Mouse (Mus musculus) cerebellum, adult 2 months (tissue): ENCODE data around the gene Ccdc170. TPM values are rescaled to one million over a fixed set of nuclear protein-coding genes. Genes with fewer than 3 reads are reported as not detected.

Source experiments
- DNase-seq, 2 experiments: peaks; one replicate each; pipeline ENCODE4 v3.0.0; 2021
- H3K27ac ChIP-seq: fragments of 200-500 bp; 2 replicates; pipeline ENCODE4 v1.5.1; 2012; ENCODE audit warnings: low read length, control low read depth, inconsistent platforms; ENCODE audit not compliant: insufficient read depth
- H3K27me3 ChIP-seq: fragments of 200-500 bp; 2 replicates; pipeline ENCODE4 v1.6.1; 2012; ENCODE audit warnings: inconsistent platforms, mild to moderate bottlenecking, low read length, moderate library complexity; ENCODE audit not compliant: control insufficient read depth, insufficient read depth
- H3K4me1 ChIP-seq: fragments of 200-500 bp; 2 replicates; pipeline ENCODE4 v1.6.1; 2011; ENCODE audit warnings: low read length; ENCODE audit not compliant: control insufficient read depth, insufficient read depth
- H3K4me3 ChIP-seq: fragments of 200-500 bp; replicated peaks from 2 replicates; pipeline ENCODE3; 2011; ENCODE audit warnings: mild to moderate bottlenecking, low read depth, low read length, control low read depth; ENCODE audit not compliant: insufficient read depth
- CTCF ChIP-seq: fragments of 200-500 bp; IDR thresholded peaks from 2 replicates; pipeline ENCODE4 v1.5.1; 2011; ENCODE audit warnings: low read depth, mild to moderate bottlenecking, control low read depth, low read length, moderate library complexity, borderline replicate concordance; ENCODE audit not compliant: insufficient read depth
- POLR2A ChIP-seq: fragments of 200-500 bp; IDR thresholded peaks from 2 replicates; pipeline ENCODE4 v1.6.1; 2011; ENCODE audit warnings: low read length, control low read depth, borderline replicate concordance; ENCODE audit not compliant: insufficient read depth
- whole genome bisulfite sequencing: fragments of 180-500 bp; shearing (Covaris S2); methylation state at CpG from one replicate; pipeline ENCODE4 v1.1.7; 2018; 5-methylcytosine and 5-hydroxymethylcytosine counted together
- polyA plus RNA-seq: library from polyadenylated mRNA; depleted of rRNA; stranded (reverse); fragments of >200 nt; gene quantifications from 2 replicates; pipeline ENCODE4 v1.2.3, GENCODE M21; 2012; rRNA removed

Ccdc170 gene
- polyA plus RNA-seq, 1 experiment, result 0.16 TPM

DNA sequence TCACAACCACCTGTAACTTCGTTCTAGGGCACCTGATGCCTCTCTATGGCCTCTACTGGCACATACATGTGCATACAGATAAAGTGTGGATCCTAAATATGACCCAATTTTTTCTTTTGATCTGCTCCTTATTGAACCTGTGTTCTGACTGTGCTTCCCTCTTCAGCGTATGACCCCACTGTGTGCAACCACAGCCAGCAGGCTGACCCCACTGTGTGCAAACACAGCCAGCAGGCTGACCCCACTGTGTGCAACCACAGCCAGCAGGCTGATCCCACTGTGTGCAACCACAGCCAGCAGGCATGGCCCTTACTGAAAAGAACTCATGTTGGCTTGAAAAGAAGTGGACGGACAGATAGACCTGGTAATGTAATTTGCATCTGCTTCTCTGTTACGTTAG, 120.2 kb downstream of the Ccdc170 start:
- H3K4me1 ChIP-seq, result no peaks in the 10 kb centered on the region
- H3K4me3 ChIP-seq, result no peak overlapping the region
- H3K27ac ChIP-seq, result no peak overlapping the region
- 72% methylated on average over 4 of the region's 4 CpGs for WGBS
- TF ChIP-seq POLR2A (no peak), CTCF (no peak)
- no peak for DNase-seq
- no peaks in the 10 kb centered on the region for H3K27me3 ChIP-seq

DNA sequence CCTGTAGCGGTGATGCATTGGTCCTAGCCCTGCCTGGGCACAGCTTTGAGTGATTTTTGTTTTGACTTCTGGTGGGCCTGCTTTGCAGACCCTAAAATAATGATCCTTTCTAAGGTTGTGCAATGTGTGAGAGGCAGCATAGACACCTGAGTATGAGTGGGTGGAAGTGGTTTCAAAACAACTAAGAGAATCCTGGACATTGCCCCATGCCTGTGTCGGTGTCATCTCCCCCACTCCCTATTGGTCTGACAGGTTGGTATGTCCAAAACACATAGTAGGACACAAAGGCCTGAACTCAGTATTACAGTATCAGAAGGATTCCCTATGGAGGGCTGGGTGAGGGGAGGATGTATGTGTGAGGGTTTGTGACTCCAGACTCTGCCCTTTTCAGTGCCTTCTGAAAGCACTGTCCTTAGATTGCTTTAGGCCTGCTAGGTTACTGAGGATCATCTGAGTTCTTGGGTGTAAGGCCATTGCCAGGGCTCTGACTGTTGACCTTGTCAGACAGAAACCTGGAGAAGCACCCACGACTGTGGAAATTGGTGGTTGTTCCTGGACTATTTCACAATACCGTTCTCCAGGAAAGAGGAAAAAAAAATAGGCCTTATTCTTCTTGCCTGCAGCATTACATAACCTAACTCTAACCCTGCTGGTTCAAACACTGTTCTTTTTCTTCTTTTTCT, 122.4 kb downstream of the Ccdc170 start:
- no peaks in the 10 kb centered on the region for H3K4me1 ChIP-seq
- 86% methylated on average over 4 of the region's 4 CpGs for WGBS
- H3K27me3 ChIP-seq, result no peaks in the 10 kb centered on the region
- no peak overlapping the region for H3K27ac ChIP-seq
- TF ChIP-seq POLR2A (no peak), CTCF (no peak)
- no peak for DNase-seq
- H3K4me3 ChIP-seq, result no peak overlapping the region

DNA sequence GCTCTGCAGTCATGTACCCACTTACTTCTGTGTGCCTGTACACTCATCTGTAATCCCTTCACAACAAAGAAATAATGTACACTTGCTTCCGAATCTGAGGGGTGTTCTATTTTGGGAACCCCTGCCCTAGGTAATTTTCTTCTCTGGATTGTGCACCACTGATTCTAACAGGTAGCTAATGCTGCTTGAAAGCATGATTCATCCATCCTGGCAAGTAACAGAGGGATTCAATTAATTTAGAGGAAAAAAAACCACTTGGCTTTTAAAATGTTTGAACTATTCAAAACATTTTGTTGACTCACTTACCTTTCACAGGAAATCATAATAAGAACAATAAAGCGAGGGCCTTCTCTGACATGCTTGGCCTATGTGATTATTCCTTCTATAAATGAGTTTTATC, 127.9 kb downstream of the Ccdc170 start:
- no peak for TF ChIP-seq POLR2A
- no peak for TF ChIP-seq CTCF
- Histone ChIP-seq H3K27ac (no peak overlapping the region), H3K4me1 (no peaks in the 10 kb centered on the region), H3K4me3 (no peak overlapping the region), H3K27me3 (no peaks in the 10 kb centered on the region)
- WGBS, result 87% methylated on average over 2 of the region's 2 CpGs
- DNase-seq, result no peak

DNA sequence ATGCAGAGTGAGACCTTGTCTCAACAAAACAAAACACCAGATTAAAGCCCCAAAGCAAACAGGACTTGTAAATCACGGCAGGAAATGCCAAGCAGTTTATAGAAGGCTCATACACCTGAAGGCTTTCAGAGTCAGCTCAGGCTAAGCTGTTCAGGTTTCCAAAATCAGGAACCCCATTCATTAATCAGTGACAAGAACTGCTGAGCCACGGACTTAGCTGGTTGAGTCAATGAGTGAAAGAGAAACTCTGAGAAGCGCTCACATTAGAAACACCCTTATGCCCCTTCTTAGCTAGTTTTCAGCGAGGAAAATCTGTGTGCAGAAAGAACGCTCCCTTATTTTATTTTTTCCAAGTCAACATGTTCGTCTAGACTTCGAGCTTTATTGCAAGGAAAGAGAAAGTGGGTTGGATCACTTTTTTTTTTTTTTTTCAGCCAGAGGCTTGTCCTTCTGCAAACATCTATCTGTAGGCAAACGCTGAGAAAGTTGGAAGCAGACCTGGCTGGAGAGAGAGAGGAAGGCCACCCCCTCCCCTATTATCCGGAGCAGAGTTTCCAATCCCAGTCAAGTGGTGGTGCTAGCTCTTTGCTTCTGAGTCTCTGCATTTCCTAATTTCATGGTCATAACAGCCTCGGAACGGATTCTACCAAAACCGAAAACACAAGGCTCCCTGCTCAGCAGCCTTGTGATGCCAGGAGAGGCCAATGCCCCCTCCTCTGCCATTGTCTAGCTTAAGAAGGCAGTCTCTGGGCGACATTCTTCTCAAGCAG, 129.3 kb downstream of the Ccdc170 start, which contains the start of gene Esr1:
TSS of gene Esr1 (plus strand) at position 208 of the 770 bp plus-strand sequence.
- WGBS, result 43% methylated on average over 13 of the region's 13 CpGs
- no peak for DNase-seq
- Histone ChIP-seq H3K27me3 (no peaks in the 10 kb centered on the region), H3K27ac (no peak within 1 kb of the TSS), H3K4me1 (no peaks in the 10 kb centered on the region), H3K4me3 (no peak within 1 kb of the TSS)
- TF ChIP-seq POLR2A (no peak), CTCF (no peak)

Other genes with a start within 250 kb of the Ccdc170 start
- 36.2 and 38.4 TPM in 2 replicates for gene Akap12, start 216.1 kb upstream of the Ccdc170 start, polyA plus RNA-seq
- gene Zbtb2, start 94.4 kb upstream of the Ccdc170 start, polyA plus RNA-seq, result 8.3 and 8.7 TPM in 2 replicates
- 92.8 and 96.7 TPM in 2 replicates for gene Rmnd1, start 50.1 kb upstream of the Ccdc170 start, polyA plus RNA-seq
- 23.2 and 23.7 TPM in 2 replicates for gene Armt1, start 50.0 kb upstream of the Ccdc170 start, polyA plus RNA-seq
- gene Esr1, start 129.1 kb downstream of the Ccdc170 start, polyA plus RNA-seq, result 0.52 and 0.54 TPM in 2 replicates